Mouse (Mus musculus) brain, embryonic 14.5 days (tissue): ENCODE measurements around the gene Zfhx3.

ENCODE experiments used
- CTCF ChIP-seq: fragments of 200-500 bp; IDR thresholded peaks from 2 replicates; pipeline ENCODE4 v1.5.1; 2012; ENCODE audit warnings: inconsistent platforms, mild to moderate bottlenecking, moderate library complexity, borderline replicate concordance; ENCODE audit not compliant: insufficient read depth, insufficient read length; ENCODE audit errors: extremely low read depth
- POLR2A ChIP-seq: fragments of 200-500 bp; IDR thresholded peaks from 2 replicates; pipeline ENCODE4 v1.6.1; 2012; ENCODE audit warnings: mild to moderate bottlenecking, inconsistent platforms, borderline replicate concordance; ENCODE audit not compliant: poor library complexity, insufficient read depth, insufficient read length, severe bottlenecking; ENCODE audit errors: extremely low read depth

GRCm38 (mm10) chr8:107946888-107947287 is 4.4 kb downstream of the Zfhx3 start:
- no peak for TF ChIP-seq POLR2A
- no peak for TF ChIP-seq CTCF
